ENCODE assay signal across 7 mouse cellular contexts in the genomic region with DNA sequence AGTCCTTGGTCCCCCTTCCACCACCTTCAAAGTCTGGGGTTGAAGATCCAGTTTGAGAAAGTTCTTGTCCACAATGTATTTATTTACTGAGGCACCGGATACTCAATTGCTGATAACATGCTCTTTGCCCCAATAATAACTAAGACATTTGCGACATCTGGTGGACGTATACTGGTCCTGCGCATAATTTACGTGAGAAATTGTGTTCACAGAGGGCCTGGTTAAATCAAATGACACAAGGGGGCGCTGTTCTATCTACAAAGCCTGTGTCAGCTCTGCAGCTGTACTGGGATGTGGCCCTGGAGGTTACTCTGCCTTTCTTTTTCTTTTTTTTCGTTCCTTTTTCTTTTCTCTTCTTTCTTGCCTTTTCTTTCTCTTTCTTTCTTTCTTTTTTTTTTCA. TPM values are rescaled to one million over a fixed set of nuclear protein-coding genes. Genes with fewer than 3 reads are reported as not detected.
DNase-seq lines count a peak whose midpoint lies in the region.

No protein-coding gene starts in this region.

- intact Hi-C loops in heart, postnatal 36 days (cut with DNase I) = loop anchor here (1.0 kb wide), 2 partner anchors 179 to 338 kb away; no protein-coding TSS in a partner anchor

- peak; percentile 46 for DNase-seq in MEL-GATA-1-ER (ENCODE audit: extremely low read depth, low read depth)
- peak; percentile 64 for DNase-seq in brain, embryonic 18.5 days (ENCODE audit: low read depth, low spot score)
- peak; percentile 61 for DNase-seq in fibroblast of lung, adult 2 months (ENCODE audit: low read depth)
- DNase-seq in heart, postnatal 36 days = peak; percentile 67 to 70
- DNase-seq in layer of hippocampus, adult 9-11 months = peak; percentile 77
- peak; percentile 87 for DNase-seq in lung, postnatal 25 days (ENCODE audit: low spot score)
- DNase-seq in right cerebral cortex, postnatal 14 days = peak; percentile 74

RNA-seq across cellular contexts. Expression of a gene that starts 39.2 kb away (rescaled TPM):
- total RNA-seq in heart, postnatal 36 days (2021) = under 1 TPM; 0.17 to 0.30 TPM

Comparison
In these comparisons a context has a peak if more than half of its experiments do, and no peak if none do; other contexts are left out.
1. Peak in every context shown above with its lines: DNase-seq.